Mouse (Mus musculus): Measurements from ENCODE around the gene Slc30a5.

Gene Slc30a5

GRCm38 (mm10) chr13:100775252-100776055, 57.8 kb downstream of the Slc30a5 start, which contains the start of gene Cenph:
TSS of gene Cenph (minus strand) at chr13:100775899.
- DNase-seq (ENCODE audit: low spot score in 2 of 2): peak; percentile 76 to 82

- no peak for DNase-seq (ENCODE audit: low spot score in 2 of 2)
These were observed 58.5 kb downstream of the Slc30a5 start for GRCm38 (mm10) chr13:100774704-100775103.

DNA sequence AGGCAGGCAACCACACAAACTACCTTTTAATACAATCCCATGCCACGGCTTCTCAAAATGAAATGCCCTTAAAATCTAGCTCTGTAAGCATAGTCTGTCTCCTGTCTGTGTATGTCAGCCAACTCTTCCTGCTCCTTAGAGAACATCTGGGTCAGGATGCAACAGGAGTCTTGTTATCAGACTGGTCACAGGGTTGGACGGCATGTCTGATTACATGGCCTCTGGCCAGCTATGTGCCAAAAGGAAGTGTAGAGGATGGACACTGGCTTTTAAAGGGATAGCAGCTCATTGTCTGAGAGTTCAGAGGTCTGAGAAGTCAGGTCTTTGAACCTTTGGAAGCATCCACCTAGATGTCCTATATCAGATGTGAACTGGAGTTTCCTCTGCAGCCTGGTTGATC, 77.9 kb downstream of the Slc30a5 start:
- DNase-seq (ENCODE audit: low spot score in 2 of 2): no peak

GRCm38 (mm10) chr13:100754186-100754585, 79.0 kb downstream of the Slc30a5 start:
- no peak for DNase-seq (ENCODE audit: low spot score in 2 of 2)

DNA sequence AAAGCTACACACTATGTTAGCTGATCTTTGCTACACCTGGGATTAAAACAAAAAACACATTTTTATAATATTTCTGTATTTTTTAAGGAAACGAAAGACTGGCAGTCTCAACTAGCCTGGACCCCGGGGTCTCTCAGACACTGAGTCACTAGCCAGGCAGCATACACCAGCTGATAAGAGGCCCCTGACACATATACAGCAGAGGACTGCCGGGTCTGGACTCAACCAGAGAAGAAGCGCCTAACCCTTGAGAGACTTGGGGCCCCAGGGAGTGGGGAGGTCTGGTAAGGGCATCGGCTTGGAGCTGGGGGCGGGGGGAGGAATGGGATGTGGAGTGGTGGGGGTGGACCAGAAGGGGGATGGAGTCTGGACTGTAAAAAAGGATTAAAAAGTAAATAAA, 80.2 kb downstream of the Slc30a5 start:
- DNase-seq (ENCODE audit: low spot score in 2 of 2): no peak
